Mouse (Mus musculus) bone marrow, adult 2 months (tissue): ENCODE data around the gene Slc35f6. TPM values are rescaled to one million over a fixed set of nuclear protein-coding genes. Genes with fewer than 3 reads are reported as not detected.

ENCODE experiments used
- H3K27ac ChIP-seq: fragments of 200-500 bp; 2 replicates; pipeline ENCODE4 v1.5.1; 2012; ENCODE audit warnings: low read depth, mild to moderate bottlenecking, control low read depth, inconsistent platforms, low read length; ENCODE audit not compliant: control insufficient read depth, poor library complexity, insufficient read depth
- H3K4me1 ChIP-seq: fragments of 200-500 bp; 2 replicates; pipeline ENCODE4 v1.6.1; 2011; ENCODE audit warnings: low read length; ENCODE audit not compliant: control insufficient read depth, insufficient read depth
- H3K4me3 ChIP-seq: fragments of 200-500 bp; replicated peaks from 2 replicates; pipeline ENCODE3; 2011; ENCODE audit warnings: mild to moderate bottlenecking, low read depth, low read length, control low read depth; ENCODE audit not compliant: control insufficient read depth
- CTCF ChIP-seq: fragments of 200-500 bp; IDR thresholded peaks from 2 replicates; pipeline ENCODE4 v1.5.1; 2011; ENCODE audit warnings: low read length, control low read depth; ENCODE audit not compliant: control insufficient read depth, insufficient read depth
- POLR2A ChIP-seq: fragments of 200-500 bp; IDR thresholded peaks from 2 replicates; pipeline ENCODE4 v1.6.1; 2011; ENCODE audit warnings: low read depth, mild to moderate bottlenecking, control low read depth, low read length, borderline replicate concordance; ENCODE audit not compliant: control insufficient read depth
- WGBS: fragments of 180-500 bp; shearing (Covaris S2); methylation state at CpG from one replicate; pipeline ENCODE4 v1.1.7; 2018; 5-methylcytosine and 5-hydroxymethylcytosine counted together
- polyA plus RNA-seq: library from polyadenylated mRNA; stranded (reverse); fragments of >200 nt; gene quantifications from 2 replicates; pipeline ENCODE4 v1.2.4, GENCODE M21; 2011; ENCODE audit warnings: low replicate concordance; ENCODE audit not compliant: missing spikeins, insufficient read depth, insufficient read length

Slc35f6 gene
- polyA plus RNA-seq, 1 experiment = 17.0 TPM

GRCm38 (mm10) chr5:30609918-30610645 lies 37.7 kb upstream of the Slc35f6 start:
- TF ChIP-seq POLR2A (no peak), CTCF (no peak)
- WGBS = 75% methylated on average over 8 of the region's 8 CpGs
- no peak overlapping the region for H3K27ac ChIP-seq
- H3K4me3 ChIP-seq = no peak overlapping the region
- no peaks in the 10 kb centered on the region; the same call in 1 of the 2 replicates for H3K4me1 ChIP-seq

GRCm38 (mm10) chr5:30611091-30611490 lies 36.6 kb upstream of the Slc35f6 start:
- H3K27ac ChIP-seq = no peak overlapping the region
- TF ChIP-seq CTCF (no peak), POLR2A (no peak)
- WGBS = 77% methylated on average over 1 of the region's 1 CpGs
- H3K4me1 ChIP-seq = no peaks in the 10 kb centered on the region; the same call in 1 of the 2 replicates
- H3K4me3 ChIP-seq = no peak overlapping the region

- Histone ChIP-seq H3K27ac (no peak overlapping the region), H3K4me1 (no peaks in the 10 kb centered on the region), H3K4me3 (no peak overlapping the region)
- 51% methylated on average over 3 of the region's 3 CpGs for WGBS
- TF ChIP-seq CTCF (no peak), POLR2A (no peak)
These were observed 36.0 kb upstream of the Slc35f6 start for GRCm38 (mm10) chr5:30611689-30612088.

GRCm38 (mm10) chr5:30612575-30612974 lies 35.2 kb upstream of the Slc35f6 start:
- Histone ChIP-seq H3K4me1 (no peaks in the 10 kb centered on the region), H3K4me3 (no peak overlapping the region), H3K27ac (no peak overlapping the region)
- TF ChIP-seq CTCF (no peak), POLR2A (no peak)
- 58% methylated on average over 4 of the region's 4 CpGs for WGBS

GRCm38 (mm10) chr5:30613242-30613641 lies 34.5 kb upstream of the Slc35f6 start:
- TF ChIP-seq CTCF (no peak), POLR2A (no peak)
- Histone ChIP-seq H3K4me3 (no peak overlapping the region), H3K4me1 (no peaks in the 10 kb centered on the region), H3K27ac (no peak overlapping the region)
- WGBS = 84% methylated on average over 8 of the region's 8 CpGs

GRCm38 (mm10) chr5:30614221-30614620 lies 33.5 kb upstream of the Slc35f6 start:
- TF ChIP-seq POLR2A = no peak
- no peak for TF ChIP-seq CTCF
- no peak overlapping the region; the same call in 1 of the 2 replicates for H3K27ac ChIP-seq
- WGBS = 75% methylated on average over 1 of the region's 1 CpGs
- no peak overlapping the region for H3K4me3 ChIP-seq
- no peaks in the 10 kb centered on the region for H3K4me1 ChIP-seq

- Histone ChIP-seq H3K4me3 (no peak overlapping the region), H3K4me1 (no peaks in the 10 kb centered on the region; the same call in 1 of the 2 replicates), H3K27ac (no peak overlapping the region)
- no peak for TF ChIP-seq POLR2A
- no peak for TF ChIP-seq CTCF
- 71% methylated on average over 6 of the region's 6 CpGs for WGBS
These were observed 32.3 kb upstream of the Slc35f6 start for GRCm38 (mm10) chr5:30615416-30615815.

- no peak overlapping the region for H3K4me3 ChIP-seq
- H3K27ac ChIP-seq = no peak overlapping the region
- WGBS = 77% methylated on average over 4 of the region's 4 CpGs
- no peak for TF ChIP-seq POLR2A
- TF ChIP-seq CTCF = no peak
- no peaks in the 10 kb centered on the region; the same call in 1 of the 2 replicates for H3K4me1 ChIP-seq
These were observed 31.9 kb upstream of the Slc35f6 start for GRCm38 (mm10) chr5:30615819-30616218.

- no peak for TF ChIP-seq POLR2A
- no peak for TF ChIP-seq CTCF
These were observed 31.1 kb upstream of the Slc35f6 start for GRCm38 (mm10) chr5:30616644-30617043.

GRCm38 (mm10) chr5:30617357-30617756 lies 30.4 kb upstream of the Slc35f6 start:
- Histone ChIP-seq H3K27ac (no peak overlapping the region), H3K4me3 (no peak overlapping the region), H3K4me1 (no peaks in the 10 kb centered on the region; the same call in 1 of the 2 replicates)
- TF ChIP-seq CTCF (no peak), POLR2A (no peak)
- 21% methylated on average over 3 of the region's 3 CpGs for WGBS

More at GRCm38 (mm10) chr5:30616644-30617043, 31.1 kb upstream of the Slc35f6 start:
- no peak overlapping the region for H3K27ac ChIP-seq
- H3K4me1 ChIP-seq = no peaks in the 10 kb centered on the region; the same call in 1 of the 2 replicates
- WGBS = 44% methylated on average over 3 of the region's 3 CpGs
- H3K4me3 ChIP-seq = no peak overlapping the region
